ENCODE assay signal across 8 mouse cellular contexts in genomic region chr11:83271951-83272843, GRCm38 (mm10). TPM values are rescaled to one million over a fixed set of nuclear protein-coding genes. Genes with fewer than 3 reads are reported as not detected.
DNase-seq lines count a peak whose midpoint lies in the region; ATAC-seq and TF ChIP-seq lines count a peak whose summit lies in the region.

No protein-coding gene starts in this region.

- peak overlapping the region; percentile 95 for H3K27ac ChIP-seq in heart, adult 2 months

- intact Hi-C loops in heart, adult 2 months (cut with DNase I) = no loop called here
- intact Hi-C loops in heart, postnatal 25 days (cut with DNase I) = loop anchor here (2.0 kb wide), 1 partner anchor 19 kb away; no protein-coding TSS in a partner anchor

- no peaks in the 10 kb centered on the region; the same call in 1 of the 2 replicates for H3K4me1 ChIP-seq in heart, adult 2 months (ENCODE audit: control insufficient read depth, insufficient read depth, low read length)
- H3K4me1 ChIP-seq in megakaryocyte, embryonic 14.5 days = peaks cover 55% of the 10 kb centered on the region

- TF ChIP-seq CTCF in heart, adult 2 months (IDR thresholded peaks at IDR 0.05) = peak; percentile 63

- H3K4me3 ChIP-seq in heart, adult 2 months = peak overlapping the region; percentile 59; the same call in 1 of the 2 replicates
- peak overlapping the region; percentile 79 for H3K4me3 ChIP-seq in megakaryocyte, embryonic 14.5 days (replicated peaks)

- TF ChIP-seq EP300 in heart, adult 2 months (IDR thresholded peaks at IDR 0.05; ENCODE audit: insufficient read depth, low read depth, low read length) = no peak

- no peak overlapping the region; the same call in 1 of the 2 replicates for H3K9ac ChIP-seq in heart, adult 2 months (ENCODE audit: low read depth, low read length)

- TF ChIP-seq POLR2A in heart, adult 2 months (IDR thresholded peaks at IDR 0.05; ENCODE audit: insufficient read depth, low read depth, low read length) = no peak

- H3K9me3 ChIP-seq in megakaryocyte, embryonic 14.5 days = no peaks in the 10 kb centered on the region

- ATAC-seq in CD4-positive, CD25-positive, alpha-beta regulatory T cell, adult 4 months = peak; percentile 53
- ATAC-seq in common myeloid progenitor, adult 5-6 weeks (replicated peaks; ENCODE audit: low read depth, poor library complexity, severe bottlenecking) = peak; percentile 45

- no peaks in the 10 kb centered on the region for H3K36me3 ChIP-seq in heart, adult 2 months (ENCODE audit: control insufficient read depth, insufficient read depth, low read length)
- peaks cover 18% of the 10 kb centered on the region for H3K36me3 ChIP-seq in megakaryocyte, embryonic 14.5 days (replicated peaks; ENCODE audit: low read length)

- DNase-seq in heart, adult 2 months = peak in 1 of 2 experiments; percentile 36
- DNase-seq in heart, postnatal 25 days (ENCODE audit: low spot score) = no peak
- peak; percentile 77 for DNase-seq in induced T-regulatory cell, adult 2 months (ENCODE audit: low read depth)
- DNase-seq in thymus, postnatal 25 days = peak; percentile 45
- DNase-seq in left cerebral cortex, adult 18-20 months (ENCODE audit: low spot score in 2 of 2) = no peak

- WGBS in heart, adult 2 months = 22% methylated on average over 2 of the region's 2 CpGs

- H3K79me2 ChIP-seq in heart, adult 2 months (replicated peaks; ENCODE audit: control insufficient read depth, insufficient read depth, low read length) = no peaks in the 10 kb centered on the region

- no peaks in the 10 kb centered on the region for H3K27me3 ChIP-seq in heart, adult 2 months (ENCODE audit: control insufficient read depth, insufficient read depth, low read length)
- peaks cover 12% of the 10 kb centered on the region for H3K27me3 ChIP-seq in megakaryocyte, embryonic 14.5 days (replicated peaks)

RNA-seq across cellular contexts. Expression of gene Slfn14, which starts 14.3 kb away (rescaled TPM):
- total RNA-seq in heart, adult 2 months (2021) = under 1 TPM in 1 of 2 experiments, not detected in 1; 0.14 TPM
- not detected in 2 replicates for polyA plus RNA-seq in heart, adult 2 months (2012; rRNA removed)
- total RNA-seq in heart, postnatal 25 days (2021) = under 1 TPM; 0.08 to 0.11 TPM
- polyA plus RNA-seq in CD4-positive, CD25-positive, alpha-beta regulatory T cell, adult 4 months (2017; shearing (Covaris generic)) = not detected
- 0.05 TPM in 1 of 2 replicates, not detected in the other for total RNA-seq in common myeloid progenitor, adult 5-6 weeks (2017)
- 1.4 TPM in 1 of 2 replicates, not detected in the other for polyA plus RNA-seq in megakaryocyte, embryonic 14.5 days (2012; ENCODE audit: insufficient read depth, low replicate concordance)
- total RNA-seq in left cerebral cortex, adult 18-20 months (2021) = under 1 TPM in 1 of 2 experiments, not detected in 1; 0.09 TPM

RNA-seq across cellular contexts. Expression of gene Ap2b1, which starts 26.6 kb away (rescaled TPM):
- total RNA-seq in heart, adult 2 months (2021) = 10 to 100 TPM; 42.2 to 43.6 TPM
- 16.3 and 27.8 TPM in 2 replicates for polyA plus RNA-seq in heart, adult 2 months (2012; rRNA removed)
- 10 to 100 TPM; 41.2 to 48.3 TPM for total RNA-seq in heart, postnatal 25 days (2021)
- polyA plus RNA-seq in CD4-positive, CD25-positive, alpha-beta regulatory T cell, adult 4 months (2017; shearing (Covaris generic)) = 10 to 100 TPM; 52.3 to 63.9 TPM
- total RNA-seq in common myeloid progenitor, adult 5-6 weeks (2017) = 51.7 and 80.9 TPM in 2 replicates
- 3.7 and 13.6 TPM in 2 replicates for polyA plus RNA-seq in megakaryocyte, embryonic 14.5 days (2012; ENCODE audit: insufficient read depth, low replicate concordance)
- 100 to 1,000 TPM; 280 to 293 TPM for total RNA-seq in left cerebral cortex, adult 18-20 months (2021)

RNA-seq across cellular contexts. Expression of gene Pex12, which starts 30.2 kb away (rescaled TPM):
- 10 to 100 TPM in 1 of 2 experiments, 1 to 10 TPM in 1; 8.7 to 13.5 TPM for total RNA-seq in heart, adult 2 months (2021)
- 7.2 and 8.6 TPM in 2 replicates for polyA plus RNA-seq in heart, adult 2 months (2012; rRNA removed)
- total RNA-seq in heart, postnatal 25 days (2021) = 1 to 10 TPM; 5.7 to 6.5 TPM
- 10 to 100 TPM; 12.5 TPM for polyA plus RNA-seq in CD4-positive, CD25-positive, alpha-beta regulatory T cell, adult 4 months (2017; shearing (Covaris generic))
- total RNA-seq in common myeloid progenitor, adult 5-6 weeks (2017) = 8.2 and 11.5 TPM in 2 replicates
- polyA plus RNA-seq in megakaryocyte, embryonic 14.5 days (2012; ENCODE audit: insufficient read depth, low replicate concordance) = 2.2 and 9.8 TPM in 2 replicates
- 10 to 100 TPM in 1 of 2 experiments, 1 to 10 TPM in 1; 7.0 to 10.1 TPM for total RNA-seq in left cerebral cortex, adult 18-20 months (2021)

Comparison
In these comparisons a context has a peak if more than half of its experiments do, and no peak if none do; other contexts are left out.
1. DNase-seq: peak in induced T-regulatory cell, adult 2 months (single experiment) and thymus, postnatal 25 days (single experiment); none in heart, postnatal 25 days (single experiment) and left cerebral cortex, adult 18-20 months (0 of 2).